Mouse (Mus musculus): ENCODE results near the gene Vezt. TPM values are rescaled to one million over a fixed set of nuclear protein-coding genes. Genes with fewer than 3 reads are reported as not detected.

The Vezt gene
- polyA plus RNA-seq, 1 experiment from 2014 or later: 39.0 TPM

- DNase-seq (ENCODE audit: low spot score): peak; percentile 94
- Histone ChIP-seq H3K36me3 (replicated peaks; ENCODE audit: control insufficient read depth, insufficient read depth, low read depth, low read length) (peaks cover 7% of the 10 kb centered on the region), H3K27ac (replicated peaks; ENCODE audit: low read depth, low read length) (peak overlapping the region; percentile 62), H3K27me3 (ENCODE audit: control insufficient read depth, insufficient read depth, low read length) (no peaks in the 10 kb centered on the region), H3K4me2 (ENCODE audit: low read depth, low read length) (peak overlapping the region; percentile 75), H3K4me3 (ENCODE audit: low read depth, low read length) (peak overlapping the region; percentile 97), H3K9me3 (replicated peaks; ENCODE audit: control insufficient read depth, low read length) (no peaks in the 10 kb centered on the region), H3K4me1 (ENCODE audit: control insufficient read depth, insufficient read depth, low read length) (no peaks in the 10 kb centered on the region), H3K9ac (replicated peaks; ENCODE audit: low read length) (peak overlapping the region; percentile 94)
- peak; percentile 97 for ATAC-seq (replicated peaks; ENCODE audit: insufficient number of reproducible peaks, low FRiP score, low TSS enrichment, low read depth)
- 0% methylated on average over 24 of the region's 30 CpGs for WGBS
Observed at GRCm38 (mm10) chr10:93889579-93889950, 146.1 kb downstream of the Vezt start.

MicroRNA genes within 50 kb of the gene (microRNA counts, 519-probe panel; counts per million panel counts)
- microRNA mmu-miR-331-3p (3,427 counts per million, percentile 48 among the panel's probes with 10 or more counts), microRNA mmu-miR-331-5p (not detected)

Small RNA genes lying within 50 kb of the gene (microRNA-seq; reads per million reads assigned to microRNA genes)
- 136 reads per million, percentile 46 among the genes with 10 or more reads in this experiment for gene Mir331 (ENCODE audit: borderline number of aligned reads)

Other genes starting within 250 kb of the Vezt start
- 5.0 and 5.5 TPM in 2 replicates for gene Usp44, start 204.3 kb downstream of the Vezt start, polyA plus RNA-seq (2014; fragmentation: Nextera tagmentation; extraction: Ambion mirVana)
- gene Metap2, start 138.7 kb downstream of the Vezt start, polyA plus RNA-seq (2014; fragmentation: Nextera tagmentation; extraction: Ambion mirVana): 243 and 272 TPM in 2 replicates
- gene Fgd6, start 184 bp upstream of the Vezt start, polyA plus RNA-seq (2014; fragmentation: Nextera tagmentation; extraction: Ambion mirVana): 4.4 TPM in 2 replicates
- gene Nr2c1, start 112.2 kb upstream of the Vezt start, polyA plus RNA-seq (2014; fragmentation: Nextera tagmentation; extraction: Ambion mirVana): 13.2 and 13.6 TPM in 2 replicates
- gene Ndufa12, start 162.9 kb upstream of the Vezt start, polyA plus RNA-seq (2014; fragmentation: Nextera tagmentation; extraction: Ambion mirVana): 477 and 485 TPM in 2 replicates

Data from embryonic facial prominence, embryonic 11.5 days (tissue).